Mouse (Mus musculus): Measurements from ENCODE around the gene Kank4. TPM values are rescaled to one million over a fixed set of nuclear protein-coding genes. Genes with fewer than 3 reads are reported as not detected.

Gene Kank4
- polyA plus RNA-seq, 1 experiment from 2014 or later: 1.4 TPM

- ATAC-seq (ENCODE audit: low FRiP score): no peak
- whole genome bisulfite sequencing: 92% methylated on average over 5 of the region's 5 CpGs
- H3K36me3 ChIP-seq (ENCODE audit: control insufficient read depth, insufficient read depth, low read length): no peaks in the 10 kb centered on the region
Measured at GRCm38 (mm10) chr4:98773785-98774184, 43.6 kb downstream of the Kank4 start.

GRCm38 (mm10) chr4:98767134-98768133, 49.9 kb downstream of the Kank4 start:
- Histone ChIP-seq H3K27ac (ENCODE audit: low read depth, low read length) (no peak overlapping the region), H3K9ac (ENCODE audit: low read depth, low read length) (no peak overlapping the region), H3K9me3 (ENCODE audit: control insufficient read depth, low read length) (no peaks in the 10 kb centered on the region), H3K4me1 (replicated peaks; ENCODE audit: control insufficient read depth, insufficient read depth, low read length) (no peaks in the 10 kb centered on the region), H3K4me3 (ENCODE audit: low read depth, low read length) (no peak overlapping the region), H3K36me3 (ENCODE audit: control insufficient read depth, insufficient read depth, low read length) (no peaks in the 10 kb centered on the region), H3K27me3 (ENCODE audit: control insufficient read depth, insufficient read depth, low read length) (no peaks in the 10 kb centered on the region), H3K4me2 (replicated peaks; ENCODE audit: low read depth, low read length) (no peak overlapping the region)
- no peak for ATAC-seq (ENCODE audit: low FRiP score)
- no peak for DNase-seq (ENCODE audit: low spot score)
- 80% methylated on average over 14 of the region's 14 CpGs for WGBS

More at GRCm38 (mm10) chr4:98773785-98774184, 43.6 kb downstream of the Kank4 start:
- Histone ChIP-seq H3K27me3 (ENCODE audit: control insufficient read depth, insufficient read depth, low read length) (peaks cover 2% of the 10 kb centered on the region; the same call in 1 of the 2 replicates), H3K9ac (ENCODE audit: low read depth, low read length) (no peak overlapping the region), H3K4me1 (replicated peaks; ENCODE audit: control insufficient read depth, insufficient read depth, low read length) (no peaks in the 10 kb centered on the region), H3K9me3 (ENCODE audit: control insufficient read depth, low read length) (no peaks in the 10 kb centered on the region), H3K27ac (ENCODE audit: low read depth, low read length) (no peak overlapping the region), H3K4me3 (ENCODE audit: low read depth, low read length) (no peak overlapping the region), H3K4me2 (replicated peaks; ENCODE audit: low read depth, low read length) (no peak overlapping the region)
- no peak for DNase-seq (ENCODE audit: low spot score)

DNA sequence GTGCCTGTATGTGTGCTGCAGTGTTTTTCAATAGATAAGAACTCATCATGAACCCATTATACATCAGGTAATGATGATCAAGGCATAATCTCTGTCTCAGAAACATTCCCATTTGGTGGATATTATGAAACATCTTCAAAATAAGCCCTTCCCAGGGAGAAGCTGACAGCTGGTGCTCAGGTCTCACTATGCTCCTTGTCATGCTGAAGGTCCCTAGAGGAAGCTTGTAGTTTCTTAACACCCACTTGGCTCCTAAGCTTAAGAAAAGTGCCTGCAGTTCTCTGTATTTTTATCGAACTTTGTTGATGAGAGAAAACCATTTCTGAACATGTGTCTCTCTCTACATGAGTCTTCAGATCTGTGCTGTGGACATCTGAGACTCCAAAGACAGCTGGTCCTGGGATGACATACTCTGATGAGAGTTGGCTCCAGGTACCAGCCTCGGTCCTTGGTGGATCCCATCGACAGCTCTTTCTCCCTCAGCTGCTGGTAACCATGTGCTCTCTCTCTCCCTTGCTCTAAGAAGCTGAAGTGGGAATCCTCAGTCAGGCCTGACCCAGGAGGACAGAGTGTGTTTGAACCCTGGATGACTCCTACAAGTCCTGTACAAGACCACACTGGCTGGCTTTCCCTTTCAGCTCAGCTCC, 58.3 kb downstream of the Kank4 start:
- Histone ChIP-seq H3K9me3 (ENCODE audit: control insufficient read depth, low read length) (no peaks in the 10 kb centered on the region), H3K4me3 (ENCODE audit: low read depth, low read length) (no peak overlapping the region), H3K4me1 (replicated peaks; ENCODE audit: control insufficient read depth, insufficient read depth, low read length) (no peaks in the 10 kb centered on the region; the same call in none of the 2 replicates), H3K27me3 (ENCODE audit: control insufficient read depth, insufficient read depth, low read length) (no peaks in the 10 kb centered on the region), H3K9ac (ENCODE audit: low read depth, low read length) (no peak overlapping the region), H3K36me3 (ENCODE audit: control insufficient read depth, insufficient read depth, low read length) (no peaks in the 10 kb centered on the region), H3K4me2 (replicated peaks; ENCODE audit: low read depth, low read length) (no peak overlapping the region), H3K27ac (ENCODE audit: low read depth, low read length) (no peak overlapping the region; the same call in 1 of the 2 replicates)
- ATAC-seq (ENCODE audit: low FRiP score): no peak
- DNase-seq (ENCODE audit: low spot score): no peak
- WGBS: 90% methylated on average over 3 of the region's 3 CpGs

- Histone ChIP-seq H3K9ac (ENCODE audit: low read depth, low read length) (no peak overlapping the region), H3K36me3 (ENCODE audit: control insufficient read depth, insufficient read depth, low read length) (no peaks in the 10 kb centered on the region), H3K4me2 (replicated peaks; ENCODE audit: low read depth, low read length) (no peak overlapping the region), H3K27me3 (ENCODE audit: control insufficient read depth, insufficient read depth, low read length) (no peaks in the 10 kb centered on the region), H3K27ac (ENCODE audit: low read depth, low read length) (no peak overlapping the region; the same call in 1 of the 2 replicates), H3K4me3 (ENCODE audit: low read depth, low read length) (no peak overlapping the region), H3K9me3 (ENCODE audit: control insufficient read depth, low read length) (no peaks in the 10 kb centered on the region), H3K4me1 (replicated peaks; ENCODE audit: control insufficient read depth, insufficient read depth, low read length) (no peaks in the 10 kb centered on the region; the same call in none of the 2 replicates)
- DNase-seq (ENCODE audit: low spot score) (no peak), ATAC-seq (ENCODE audit: low FRiP score) (peak; percentile 71)
- 52% methylated on average over 4 of the region's 4 CpGs for WGBS
Measured at GRCm38 (mm10) chr4:98758012-98758821, 59.1 kb downstream of the Kank4 start.

GRCm38 (mm10) chr4:98756141-98756540, 61.2 kb downstream of the Kank4 start:
- Histone ChIP-seq H3K4me3 (ENCODE audit: low read depth, low read length) (no peak overlapping the region), H3K4me1 (replicated peaks; ENCODE audit: control insufficient read depth, insufficient read depth, low read length) (no peaks in the 10 kb centered on the region; the same call in none of the 2 replicates), H3K9ac (ENCODE audit: low read depth, low read length) (no peak overlapping the region), H3K9me3 (ENCODE audit: control insufficient read depth, low read length) (no peaks in the 10 kb centered on the region), H3K27ac (ENCODE audit: low read depth, low read length) (no peak overlapping the region), H3K36me3 (ENCODE audit: control insufficient read depth, insufficient read depth, low read length) (no peaks in the 10 kb centered on the region), H3K27me3 (ENCODE audit: control insufficient read depth, insufficient read depth, low read length) (no peaks in the 10 kb centered on the region), H3K4me2 (replicated peaks; ENCODE audit: low read depth, low read length) (no peak overlapping the region)
- no peak for DNase-seq (ENCODE audit: low spot score)
- 30% methylated on average over 11 of the region's 11 CpGs for WGBS
- peak; percentile 51; the same call in 1 of the 2 replicates for ATAC-seq (ENCODE audit: low FRiP score)

DNA sequence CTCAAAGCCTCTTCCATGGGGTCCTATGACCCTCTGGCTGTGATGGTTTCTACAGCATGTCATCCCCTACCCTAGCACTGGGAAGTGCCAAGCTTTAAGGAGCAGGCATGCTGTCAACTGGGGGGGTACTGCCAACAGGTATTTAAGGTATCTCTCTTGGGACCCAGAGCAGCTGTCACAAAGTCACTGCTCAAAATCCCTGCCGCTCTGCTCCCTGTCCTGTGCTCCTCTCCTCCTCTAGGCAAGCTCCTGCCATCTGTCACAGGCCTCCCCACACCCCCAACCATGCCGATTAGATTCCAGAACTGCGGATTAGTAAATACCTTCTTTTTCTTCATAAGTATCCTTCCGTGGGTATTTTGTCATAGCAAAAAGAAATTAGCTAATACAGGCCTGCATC, 62.9 kb downstream of the Kank4 start:
- H3K27ac ChIP-seq (ENCODE audit: low read depth, low read length): no peak overlapping the region
- H3K9ac ChIP-seq (ENCODE audit: low read depth, low read length): no peak overlapping the region
- H3K9me3 ChIP-seq (ENCODE audit: control insufficient read depth, low read length): no peaks in the 10 kb centered on the region
- ATAC-seq (ENCODE audit: low FRiP score) (no peak), DNase-seq (ENCODE audit: low spot score) (no peak)
- WGBS: 86% methylated on average over 4 of the region's 4 CpGs
- no peaks in the 10 kb centered on the region; the same call in none of the 2 replicates for H3K4me1 ChIP-seq (replicated peaks; ENCODE audit: control insufficient read depth, insufficient read depth, low read length)
- no peaks in the 10 kb centered on the region for H3K27me3 ChIP-seq (ENCODE audit: control insufficient read depth, insufficient read depth, low read length)
- H3K4me3 ChIP-seq (ENCODE audit: low read depth, low read length): no peak overlapping the region
- H3K4me2 ChIP-seq (replicated peaks; ENCODE audit: low read depth, low read length): no peak overlapping the region
- no peaks in the 10 kb centered on the region for H3K36me3 ChIP-seq (ENCODE audit: control insufficient read depth, insufficient read depth, low read length)

- DNase-seq (ENCODE audit: low spot score) (peak; percentile 40), ATAC-seq (ENCODE audit: low FRiP score) (no peak)
- H3K4me3 ChIP-seq (ENCODE audit: low read depth, low read length): no peak overlapping the region
- H3K36me3 ChIP-seq (ENCODE audit: control insufficient read depth, insufficient read depth, low read length): no peaks in the 10 kb centered on the region
- H3K4me2 ChIP-seq (replicated peaks; ENCODE audit: low read depth, low read length): no peak overlapping the region
- H3K9ac ChIP-seq (ENCODE audit: low read depth, low read length): no peak overlapping the region
- 34% methylated on average over 7 of the region's 7 CpGs for WGBS
- H3K27me3 ChIP-seq (ENCODE audit: control insufficient read depth, insufficient read depth, low read length): no peaks in the 10 kb centered on the region
- no peaks in the 10 kb centered on the region for H3K4me1 ChIP-seq (replicated peaks; ENCODE audit: control insufficient read depth, insufficient read depth, low read length)
- no peak overlapping the region for H3K27ac ChIP-seq (ENCODE audit: low read depth, low read length)
- H3K9me3 ChIP-seq (ENCODE audit: control insufficient read depth, low read length): no peaks in the 10 kb centered on the region
Measured at GRCm38 (mm10) chr4:98743906-98744210, 73.5 kb downstream of the Kank4 start.

DNA sequence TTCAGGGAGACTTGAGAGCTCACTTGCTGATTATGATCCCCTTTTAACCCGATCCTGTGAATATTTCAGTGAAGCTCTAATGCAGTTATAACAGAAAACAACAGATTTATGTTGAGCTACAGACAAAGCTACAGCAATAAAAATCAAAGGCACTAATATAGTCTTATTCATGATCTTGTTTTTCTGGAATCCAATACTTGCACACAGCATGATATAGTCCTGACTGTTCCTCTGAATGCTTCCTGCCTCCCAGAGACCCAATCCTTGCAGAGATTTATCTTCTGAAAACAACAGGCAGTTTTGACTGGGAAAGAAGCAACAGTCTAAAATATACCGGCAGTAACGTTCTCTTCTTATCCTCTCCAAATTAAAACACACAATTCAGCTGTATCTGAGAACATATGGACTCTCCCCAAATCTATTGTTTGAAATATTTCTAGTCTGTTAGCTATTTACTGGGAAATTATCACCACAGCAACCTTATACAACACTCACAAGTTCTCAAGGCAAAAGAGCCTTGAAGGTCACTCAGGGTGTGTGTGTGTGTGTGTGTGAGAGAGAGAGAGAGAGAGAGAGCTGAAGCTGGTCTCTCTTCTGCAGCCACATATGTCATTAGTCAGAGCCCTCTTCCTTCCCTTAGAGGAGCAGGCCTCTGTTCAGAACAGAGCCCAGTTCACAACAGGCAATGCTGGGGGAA, 74.0 kb downstream of the Kank4 start:
- Histone ChIP-seq H3K4me1 (replicated peaks; ENCODE audit: control insufficient read depth, insufficient read depth, low read length) (no peaks in the 10 kb centered on the region), H3K4me3 (ENCODE audit: low read depth, low read length) (no peak overlapping the region), H3K27ac (ENCODE audit: low read depth, low read length) (no peak overlapping the region), H3K9me3 (ENCODE audit: control insufficient read depth, low read length) (no peaks in the 10 kb centered on the region), H3K27me3 (ENCODE audit: control insufficient read depth, insufficient read depth, low read length) (no peaks in the 10 kb centered on the region), H3K36me3 (ENCODE audit: control insufficient read depth, insufficient read depth, low read length) (no peaks in the 10 kb centered on the region), H3K9ac (ENCODE audit: low read depth, low read length) (no peak overlapping the region), H3K4me2 (replicated peaks; ENCODE audit: low read depth, low read length) (no peak overlapping the region)
- WGBS: 84% methylated on average over 3 of the region's 3 CpGs
- ATAC-seq (ENCODE audit: low FRiP score): no peak
- DNase-seq (ENCODE audit: low spot score): no peak

Data from hindbrain, embryonic 11.5 days (tissue).